7 mouse cellular contexts compared by ENCODE assay signal in the genomic region with DNA sequence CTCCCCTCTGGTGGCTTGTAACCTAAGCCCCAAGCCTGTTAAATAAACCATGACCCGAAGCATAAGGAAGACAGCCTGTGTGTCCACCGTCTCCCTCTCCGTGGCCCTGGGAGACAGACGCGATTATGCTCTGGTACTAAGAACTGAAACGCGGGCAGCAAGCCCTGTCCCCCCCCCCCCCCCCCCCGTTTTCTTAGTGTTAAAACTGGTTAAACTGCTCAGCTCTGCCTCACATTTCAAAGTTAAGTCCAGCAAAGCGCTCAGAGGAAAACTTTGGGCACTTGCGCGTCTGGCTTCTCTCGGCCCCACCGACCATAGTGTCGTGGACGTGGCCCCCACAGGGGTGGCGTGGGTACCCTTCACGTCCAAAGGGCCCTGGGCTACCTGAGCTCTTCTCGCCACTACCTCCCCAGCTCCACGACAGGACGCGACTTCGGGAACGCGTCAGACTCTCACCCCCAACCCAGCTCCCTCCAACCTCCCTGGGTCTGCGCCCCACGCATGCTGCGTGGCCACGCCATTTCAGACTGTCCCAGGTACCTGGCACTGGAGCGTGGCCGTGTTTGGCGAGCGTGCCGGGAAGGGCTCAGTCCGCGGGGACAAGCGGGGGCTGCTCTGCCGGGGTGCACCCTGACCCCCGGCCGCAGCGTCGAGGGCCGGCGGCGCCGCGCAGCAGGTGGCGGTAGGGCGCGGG. TPM values are rescaled to one million over a fixed set of nuclear protein-coding genes. Genes with fewer than 3 reads are reported as not detected.
DNase-seq lines count a peak whose midpoint lies in the region; ATAC-seq and TF ChIP-seq lines count a peak whose summit lies in the region.

No protein-coding gene starts in this region.

- H3K4me3 ChIP-seq in left cerebral cortex, adult 2 months: peak overlapping the region; percentile 84
- H3K4me3 ChIP-seq in forebrain, postnatal 0 days (ENCODE audit: low read depth, low read length): peak overlapping the region; percentile 61
- peak overlapping the region; percentile 53 for H3K4me3 ChIP-seq in liver, postnatal 0 days (ENCODE audit: low read depth, low read length)

- H3K36me3 ChIP-seq in forebrain, postnatal 0 days (ENCODE audit: insufficient read depth): no peaks in the 10 kb centered on the region
- no peaks in the 10 kb centered on the region for H3K36me3 ChIP-seq in liver, postnatal 0 days (replicated peaks; ENCODE audit: insufficient read depth, low read length)

- TF ChIP-seq CTCF in left cerebral cortex, adult 2 months (IDR thresholded peaks at IDR 0.05): no peak
- TF ChIP-seq CTCF in forebrain, postnatal 0 days (IDR thresholded peaks at IDR 0.05; ENCODE audit: low read depth): no peak
- no peak for TF ChIP-seq CTCF in liver, postnatal 0 days (IDR thresholded peaks at IDR 0.05; ENCODE audit: low read depth)

- 6% methylated on average over 45 of the region's 49 CpGs for WGBS in forebrain, postnatal 0 days
- WGBS in liver, postnatal 0 days (ENCODE audit: insufficient replicate concordance): 8% methylated on average over 41 of the region's 49 CpGs

- H3K4me2 ChIP-seq in forebrain, postnatal 0 days (ENCODE audit: low read depth): peak overlapping the region; percentile 92
- H3K4me2 ChIP-seq in liver, postnatal 0 days (ENCODE audit: low read depth, low read length): peak overlapping the region; percentile 87

- H3K9me3 ChIP-seq in forebrain, postnatal 0 days (ENCODE audit: low read length): no peaks in the 10 kb centered on the region
- no peaks in the 10 kb centered on the region for H3K9me3 ChIP-seq in liver, postnatal 0 days (ENCODE audit: low read length)

- DNase-seq in left cerebral cortex, adult 2 months (ENCODE audit: extremely low spot score in 1 of 2, low spot score in 2 of 2): no peak
- DNase-seq in left cerebral cortex, adult 18-20 months (ENCODE audit: low spot score in 2 of 2): no peak
- peak; percentile 67 for DNase-seq in cerebellum, adult 9-11 months
- no peak for DNase-seq in forebrain, postnatal 0 days
- DNase-seq in liver, postnatal 0 days: no peak
- DNase-seq in frontal cortex, postnatal 25 days (ENCODE audit: low spot score in 2 of 2): no peak

- no peaks in the 10 kb centered on the region for H3K4me1 ChIP-seq in forebrain, postnatal 0 days (ENCODE audit: insufficient read depth)
- peaks cover 8% of the 10 kb centered on the region for H3K4me1 ChIP-seq in liver, postnatal 0 days (ENCODE audit: insufficient read depth)

- peaks cover 9% of the 10 kb centered on the region for H3K27me3 ChIP-seq in forebrain, postnatal 0 days (ENCODE audit: insufficient read depth, low read length)
- H3K27me3 ChIP-seq in liver, postnatal 0 days (ENCODE audit: insufficient read depth, low read length): peaks cover 32% of the 10 kb centered on the region

- H3K27ac ChIP-seq in left cerebral cortex, adult 2 months: peak overlapping the region; percentile 94
- H3K27ac ChIP-seq in forebrain, postnatal 0 days (ENCODE audit: low read depth, low read length): no peak overlapping the region
- no peak overlapping the region for H3K27ac ChIP-seq in liver, postnatal 0 days (ENCODE audit: low read depth)

- intact Hi-C loops in left cerebral cortex, adult 2 months (cut with DNase I): loop anchor here (1.0 to 2.0 kb wide), 2 partner anchors 22 to 146 kb away; no protein-coding TSS in a partner anchor

- ATAC-seq in forebrain, postnatal 0 days: peak; percentile 52
- peak; percentile 3; the same call in 1 of the 2 replicates for ATAC-seq in liver, postnatal 0 days
- no peak for ATAC-seq in monocyte, adult 5-6 weeks (replicated peaks; ENCODE audit: insufficient number of reproducible peaks, low FRiP score, low TSS enrichment, poor library complexity, severe bottlenecking)

- no peak for TF ChIP-seq EP300 in liver, postnatal 0 days (IDR thresholded peaks at IDR 0.05; ENCODE audit: low read depth)

- peak overlapping the region; percentile 57 for H3K9ac ChIP-seq in forebrain, postnatal 0 days
- H3K9ac ChIP-seq in liver, postnatal 0 days (replicated peaks): no peak overlapping the region

RNA-seq across cellular contexts. Expression of a gene that starts 0.7 kb away (rescaled TPM):
- 100 to 1,000 TPM; 282 to 283 TPM for total RNA-seq in left cerebral cortex, adult 2 months (2021)
- 100 to 1,000 TPM; 251 to 264 TPM for total RNA-seq in left cerebral cortex, adult 18-20 months (2021)
- 20.5 and 22.7 TPM in 2 replicates for total RNA-seq in forebrain, postnatal 0 days (2014; rRNA removed)
- 10.4 and 13.6 TPM in 2 replicates for polyA plus RNA-seq in forebrain, postnatal 0 days (2015; fragmentation: Nextera tagmentation; extraction: Ambion mirVana)
- 0.20 and 0.22 TPM in 2 replicates for polyA plus RNA-seq in liver, postnatal 0 days (2015; fragmentation: Nextera tagmentation; extraction: Ambion mirVana)
- total RNA-seq in monocyte, adult 5-6 weeks (2017): 0.78 TPM in 1 of 3 replicates, not detected in the others

Comparison
In these comparisons a context has a peak if more than half of its experiments do, and no peak if none do; other contexts are left out.
1. RNA of a gene that starts 0.7 kb away (total RNA-seq): 282 to 283 TPM in left cerebral cortex, adult 2 months, 251 to 264 TPM in left cerebral cortex, adult 18-20 months and 20.5 to 22.7 TPM in forebrain, postnatal 0 days; 0.78 TPM in monocyte, adult 5-6 weeks; every median in the first group is over 10 times any median in the second.
2. Peak in every context shown above with its lines, with median percentiles within 50 percentile points of each other: H3K4me3 ChIP-seq.